Mouse (Mus musculus) midbrain, embryonic 13.5 days (tissue): ENCODE results near the gene Ints5. TPM values are rescaled to one million over a fixed set of nuclear protein-coding genes. Genes with fewer than 3 reads are reported as not detected.
"Not testable (repeated sequence)": the region's sequence is repeated elsewhere in the genome, so short reads cannot be mapped to it uniquely, and the experiment has no call there.

Experiments used
- ATAC-seq: fragments of 200-750 bp; cut with Nextera tagmentation; 2 replicates; pipeline ENCODE4 v1.8.0; 2017; ENCODE audit warnings: mild to moderate bottlenecking, moderate TSS enrichment, moderate library complexity
- H3K27ac ChIP-seq: fragments of 300-500 bp; sonication (generic); 2 replicates; pipeline ENCODE4 v1.5.1; 2015; ENCODE audit warnings: inconsistent platforms, mild to moderate bottlenecking, moderate library complexity
- H3K27me3 ChIP-seq: fragments of 300-500 bp; sonication (generic); 2 replicates; pipeline ENCODE4 v1.6.1; 2015; ENCODE audit warnings: mild to moderate bottlenecking, inconsistent platforms
- H3K36me3 ChIP-seq: fragments of 300-500 bp; sonication (generic); 2 replicates; pipeline ENCODE4 v1.6.1; 2015; ENCODE audit warnings: mild to moderate bottlenecking, inconsistent platforms
- H3K4me1 ChIP-seq: fragments of 300-500 bp; sonication (generic); replicated peaks from 2 replicates; pipeline ENCODE4 v1.6.1; 2015; ENCODE audit warnings: inconsistent platforms
- H3K4me2 ChIP-seq: fragments of 300-500 bp; sonication (generic); replicated peaks from 2 replicates; pipeline ENCODE4 v1.6.1; 2015; ENCODE audit warnings: moderate library complexity, mild to moderate bottlenecking, inconsistent platforms
- H3K4me3 ChIP-seq: fragments of 300-500 bp; sonication (generic); replicated peaks from 2 replicates; pipeline ENCODE4 v1.5.1; 2015; ENCODE audit warnings: mild to moderate bottlenecking, inconsistent platforms
- H3K9ac ChIP-seq: fragments of 300-500 bp; sonication (generic); replicated peaks from 2 replicates; pipeline ENCODE4 v1.6.1; 2015; ENCODE audit warnings: mild to moderate bottlenecking, inconsistent platforms
- H3K9me3 ChIP-seq: fragments of 300-500 bp; sonication (generic); 2 replicates; pipeline ENCODE4 v1.6.1; 2016; ENCODE audit warnings: mild to moderate bottlenecking, inconsistent platforms
- WGBS: fragments of 180-500 bp; shearing (Covaris S2); methylation state at CpG from one replicate; pipeline ENCODE4 v1.1.7; 2015; 5-methylcytosine and 5-hydroxymethylcytosine counted together
- polyA plus RNA-seq: library from polyadenylated mRNA; unstranded; fragments of >200 nt; fragmentation: Nextera tagmentation; extraction: Ambion mirVana; gene quantifications from 2 replicates; pipeline ENCODE4 v1.2.1, GENCODE M21; 2015

Ints5 gene
- polyA plus RNA-seq = 34.8 and 38.9 TPM in 2 replicates

DNA sequence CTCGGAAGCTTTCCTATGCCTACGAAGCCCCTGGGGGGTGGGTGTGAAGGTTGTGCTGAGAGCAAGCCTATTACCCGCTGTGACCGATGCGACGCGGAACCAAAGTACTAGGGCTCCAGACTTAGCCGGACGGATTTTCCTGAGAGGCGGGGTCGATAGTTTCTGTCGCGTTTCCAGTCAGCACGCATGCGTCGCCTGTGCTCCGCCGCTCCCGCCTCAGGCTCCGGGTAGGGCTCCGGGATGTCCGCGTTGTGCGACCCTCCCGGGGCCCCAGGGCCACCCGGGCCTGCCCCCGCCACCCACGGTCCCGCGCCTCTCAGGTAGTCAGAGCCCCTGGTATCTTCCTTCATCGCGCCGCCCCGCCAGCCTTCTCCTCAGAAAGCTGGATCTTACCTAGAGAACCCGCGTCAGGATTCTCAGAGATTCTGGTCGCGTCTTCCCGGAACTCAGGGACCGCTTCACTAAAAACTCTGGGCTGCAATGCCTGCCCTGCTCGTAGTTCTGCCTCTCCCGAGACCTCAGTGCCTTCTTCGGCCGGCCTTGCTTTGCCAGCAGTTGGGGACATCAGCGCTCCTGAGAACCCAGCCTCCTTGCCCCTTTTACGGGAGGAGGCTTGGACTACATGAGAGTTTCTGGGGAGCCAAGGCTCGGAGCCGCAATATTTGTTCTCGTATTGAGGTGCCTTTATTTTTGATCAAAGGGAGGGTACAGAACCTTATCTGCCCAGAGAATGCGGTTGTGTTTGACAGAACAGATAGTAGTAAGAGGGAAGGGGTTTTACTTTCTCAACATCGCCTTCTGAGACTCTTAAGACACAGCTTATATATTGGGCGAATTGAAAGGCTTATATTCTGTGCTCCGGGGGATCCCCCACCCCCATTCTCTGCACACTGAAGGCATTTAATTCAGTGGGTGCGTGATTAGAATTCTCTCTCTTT is at the start of gene Ints5:
TSS of gene Ints5 (plus strand) at position 177 of the 938 bp plus-strand sequence.
- peak within 1 kb of the TSS; percentile 89 for H3K4me3 ChIP-seq

DNA sequence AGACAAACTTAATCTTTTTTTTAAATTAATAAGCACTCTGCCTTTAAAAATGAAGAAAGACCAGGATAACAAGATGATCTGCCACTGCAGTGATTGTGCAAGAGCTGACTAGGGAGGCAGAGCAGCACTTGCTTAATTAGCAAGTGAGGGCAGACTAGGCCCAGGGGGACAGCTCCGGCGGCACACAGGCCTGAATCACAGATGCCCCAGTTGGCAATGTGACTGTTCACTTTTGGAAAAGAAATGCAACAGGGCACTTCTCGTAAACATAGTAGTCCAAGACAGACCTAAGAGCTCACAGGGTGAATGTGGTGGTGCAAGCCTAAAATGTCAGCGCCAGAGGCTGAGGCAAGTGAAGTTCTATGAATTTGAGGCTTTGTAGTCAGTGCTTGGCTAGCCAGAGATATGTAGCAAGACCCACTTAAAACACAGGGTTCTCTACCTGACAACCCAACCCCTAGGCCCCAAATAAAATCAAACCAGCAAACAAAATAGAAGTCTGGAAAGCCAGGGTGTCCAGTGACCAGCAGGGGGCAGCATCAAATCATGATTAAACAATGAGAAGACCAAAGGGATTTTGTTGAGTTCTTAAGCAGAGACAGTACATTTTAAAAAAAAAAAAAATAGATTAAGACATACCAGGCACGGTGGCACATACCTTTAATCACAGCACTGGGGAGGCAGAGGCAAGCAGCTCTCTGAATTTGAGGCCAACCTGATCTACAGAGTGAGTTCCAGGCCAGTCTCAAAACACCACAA is 48.3 kb upstream of the Ints5 start:
- H3K27me3 ChIP-seq = no peaks in the 10 kb centered on the region
- peaks cover 56% of the 10 kb centered on the region for H3K36me3 ChIP-seq
- 60% methylated on average over 5 of the region's 5 CpGs for WGBS
- ATAC-seq = no peak
- no peak overlapping the region; the same call in 1 of the 2 replicates for H3K27ac ChIP-seq
- no peak overlapping the region for H3K4me2 ChIP-seq
- no peak overlapping the region for H3K4me3 ChIP-seq
- H3K4me1 ChIP-seq = peaks cover 23% of the 10 kb centered on the region
- no peak overlapping the region for H3K9ac ChIP-seq
- no peaks in the 10 kb centered on the region for H3K9me3 ChIP-seq

More for the DNA sequence above, at the start of gene Ints5:
- 2% methylated on average over 54 of the region's 54 CpGs for WGBS
- H3K4me1 ChIP-seq = peaks cover 44% of the 10 kb centered on the region
- no peaks in the 10 kb centered on the region for H3K27me3 ChIP-seq
- ATAC-seq = peak; percentile 59
- H3K4me2 ChIP-seq = peak within 1 kb of the TSS; percentile 95
- peak within 1 kb of the TSS; percentile 88 for H3K27ac ChIP-seq
- H3K9me3 ChIP-seq = no peaks in the 10 kb centered on the region
- H3K9ac ChIP-seq = peak within 1 kb of the TSS; percentile 95
- H3K36me3 ChIP-seq = peaks cover 32% of the 10 kb centered on the region

DNA sequence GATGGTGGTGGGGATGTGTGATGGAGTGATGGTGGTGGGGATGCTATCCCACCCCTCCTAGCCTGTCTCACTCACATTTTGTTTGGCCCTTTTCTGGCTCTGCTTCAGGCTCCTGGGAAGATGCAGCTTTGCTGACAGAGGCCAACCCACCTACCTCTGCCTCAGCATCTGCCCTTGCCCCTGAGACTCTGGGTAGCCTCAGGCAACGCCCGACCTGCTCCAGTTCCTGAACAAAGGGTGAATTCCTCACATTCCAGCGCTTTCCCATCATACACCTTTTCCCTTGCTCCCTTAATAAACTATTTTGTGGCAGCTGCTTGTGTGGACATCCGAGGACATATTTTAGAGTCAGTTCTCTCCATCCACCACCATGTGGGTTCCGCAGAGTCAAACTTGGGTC is 44.4 kb upstream of the Ints5 start:
- no peak overlapping the region for H3K9ac ChIP-seq
- no peaks in the 10 kb centered on the region for H3K27me3 ChIP-seq
- H3K4me3 ChIP-seq = no peak overlapping the region
- 81% methylated on average over 5 of the region's 5 CpGs for WGBS
- H3K4me2 ChIP-seq = no peak overlapping the region
- no peaks in the 10 kb centered on the region for H3K9me3 ChIP-seq
- H3K27ac ChIP-seq = no peak overlapping the region
- H3K4me1 ChIP-seq = no peaks in the 10 kb centered on the region
- no peak for ATAC-seq
- peaks cover 38% of the 10 kb centered on the region for H3K36me3 ChIP-seq

DNA sequence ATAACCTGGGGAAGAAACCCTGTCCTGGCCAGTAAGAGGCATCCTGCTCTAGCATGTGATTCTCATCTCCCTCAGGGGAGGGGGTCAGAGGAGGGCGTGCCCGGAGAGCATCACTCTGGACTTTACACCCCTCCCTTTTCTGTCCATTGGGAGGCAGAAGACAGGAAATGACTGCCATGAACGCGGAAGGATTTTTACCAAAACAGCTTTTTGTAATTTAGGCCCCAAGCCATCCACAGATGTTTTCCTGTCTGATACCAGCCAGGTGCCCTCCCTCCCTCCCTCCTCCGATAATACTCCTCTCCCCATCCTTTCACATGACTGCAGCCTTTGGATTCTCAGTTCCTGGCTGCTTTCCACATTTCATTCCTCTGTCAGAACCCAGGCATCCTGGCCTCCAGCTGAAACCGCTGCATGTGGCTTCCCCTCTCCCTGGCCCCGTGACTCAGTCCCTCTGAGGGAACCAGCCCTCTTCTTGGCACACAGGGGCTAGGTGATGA is 42.4 kb upstream of the Ints5 start, which contains the start of gene Lrrn4cl:
TSS of gene Lrrn4cl (plus strand) at position 367 of the 500 bp plus-strand sequence.
- H3K27ac ChIP-seq = no peak within 1 kb of the TSS
- peaks cover 38% of the 10 kb centered on the region for H3K36me3 ChIP-seq
- H3K4me3 ChIP-seq = no peak within 1 kb of the TSS
- no peaks in the 10 kb centered on the region for H3K9me3 ChIP-seq
- 0 out of 2 replicates have a peak, but pooled peaks have one; percentile 20 for ATAC-seq
- 40% methylated on average over 7 of the region's 7 CpGs for WGBS
- H3K4me2 ChIP-seq = no peak within 1 kb of the TSS
- H3K27me3 ChIP-seq = no peaks in the 10 kb centered on the region
- H3K4me1 ChIP-seq = no peaks in the 10 kb centered on the region
- H3K9ac ChIP-seq = no peak within 1 kb of the TSS; the same call in 1 of the 2 replicates

DNA sequence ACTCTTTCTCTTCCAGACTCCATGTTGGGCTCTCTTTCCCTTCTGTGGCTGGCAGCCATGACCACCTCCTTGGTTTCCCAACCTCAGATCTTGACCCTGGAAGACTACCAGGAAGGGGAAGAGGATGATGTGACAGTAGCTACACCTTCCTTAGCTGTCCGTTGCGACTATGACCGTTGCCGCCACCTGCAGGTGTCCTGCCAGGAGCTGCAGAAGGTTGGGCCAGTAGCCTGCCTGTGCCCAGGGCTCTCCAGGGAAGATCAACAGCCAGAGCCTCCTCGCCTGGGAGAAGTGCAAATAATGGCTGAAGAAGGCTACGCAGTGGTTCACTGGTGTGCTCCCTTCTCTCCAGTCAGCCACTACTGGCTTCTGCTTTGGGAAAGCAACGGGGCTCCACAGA is 41.2 kb upstream of the Ints5 start:
- H3K4me3 ChIP-seq = no peak overlapping the region
- H3K27ac ChIP-seq = no peak overlapping the region
- no peak overlapping the region for H3K9ac ChIP-seq
- H3K9me3 ChIP-seq = no peaks in the 10 kb centered on the region
- WGBS = 47% methylated on average over 7 of the region's 7 CpGs
- no peaks in the 10 kb centered on the region for H3K27me3 ChIP-seq
- no peak for ATAC-seq
- H3K4me2 ChIP-seq = no peak overlapping the region
- H3K36me3 ChIP-seq = peaks cover 28% of the 10 kb centered on the region
- no peaks in the 10 kb centered on the region for H3K4me1 ChIP-seq

DNA sequence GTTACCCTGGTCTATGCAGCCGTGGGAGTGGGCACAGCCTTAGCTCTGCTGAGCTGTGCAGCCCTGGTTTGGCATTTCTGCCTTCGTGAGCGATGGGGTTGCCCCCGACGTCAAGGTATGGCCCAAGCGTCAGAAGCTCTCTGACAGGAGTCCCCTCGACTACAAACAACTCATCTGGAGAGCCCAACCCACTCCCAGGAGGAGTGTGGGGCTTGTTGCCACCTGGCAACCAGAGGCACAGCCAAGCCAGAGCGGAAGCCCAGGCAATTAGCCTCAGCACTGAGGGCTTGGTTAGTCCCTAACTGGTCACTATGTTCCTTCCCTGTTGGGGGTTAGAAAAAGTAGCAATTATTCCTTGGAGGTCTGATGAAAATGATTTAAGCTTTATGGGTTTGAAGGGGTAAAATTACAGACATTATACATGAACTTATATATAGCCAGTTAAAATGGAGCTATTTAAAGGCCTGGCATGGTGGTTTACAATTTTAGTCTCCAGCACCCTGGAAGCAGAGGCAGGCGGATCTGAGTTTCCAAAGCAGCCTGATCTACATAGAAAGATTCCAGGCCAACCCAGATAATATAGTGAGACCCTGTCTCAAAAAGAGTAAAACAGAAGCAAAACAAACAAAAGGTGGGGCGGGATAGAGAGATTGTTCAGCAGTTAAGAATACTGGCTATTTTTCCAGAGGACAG is 40.4 kb upstream of the Ints5 start:
- Histone ChIP-seq H3K36me3 (peaks cover 21% of the 10 kb centered on the region), H3K4me2 (no peak overlapping the region), H3K9me3 (no peaks in the 10 kb centered on the region), H3K4me1 (no peaks in the 10 kb centered on the region), H3K4me3 (no peak overlapping the region), H3K9ac (no peak overlapping the region), H3K27me3 (no peaks in the 10 kb centered on the region), H3K27ac (no peak overlapping the region)
- ATAC-seq = no peak
- 68% methylated on average over 10 of the region's 10 CpGs for WGBS

DNA sequence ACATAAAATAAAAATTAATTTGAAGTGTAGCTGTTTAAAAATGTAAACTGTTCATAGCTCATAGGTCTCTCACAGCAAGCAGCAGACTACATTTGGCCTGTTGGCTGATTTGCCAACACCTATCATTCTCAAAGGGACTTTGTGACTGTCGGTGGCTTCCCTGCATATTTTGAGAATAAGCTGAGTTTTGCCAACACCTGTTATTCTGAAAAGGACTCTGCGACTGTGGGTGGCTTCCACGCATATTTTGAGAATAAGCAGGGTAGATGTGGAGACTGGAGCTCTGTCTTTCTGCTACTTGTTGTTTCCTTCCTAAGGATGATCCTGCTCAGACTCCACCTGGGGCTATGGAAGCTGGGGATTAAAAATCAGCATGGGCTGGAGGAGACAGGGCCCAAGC is 39.7 kb upstream of the Ints5 start:
- Histone ChIP-seq H3K9me3 (no peaks in the 10 kb centered on the region), H3K27me3 (no peaks in the 10 kb centered on the region), H3K4me3 (no peak overlapping the region), H3K36me3 (peaks cover 14% of the 10 kb centered on the region), H3K9ac (no peak overlapping the region), H3K4me1 (no peaks in the 10 kb centered on the region), H3K4me2 (no peak overlapping the region), H3K27ac (no peak overlapping the region)
- WGBS = 84% methylated on average over 3 of the region's 3 CpGs
- ATAC-seq = no peak

DNA sequence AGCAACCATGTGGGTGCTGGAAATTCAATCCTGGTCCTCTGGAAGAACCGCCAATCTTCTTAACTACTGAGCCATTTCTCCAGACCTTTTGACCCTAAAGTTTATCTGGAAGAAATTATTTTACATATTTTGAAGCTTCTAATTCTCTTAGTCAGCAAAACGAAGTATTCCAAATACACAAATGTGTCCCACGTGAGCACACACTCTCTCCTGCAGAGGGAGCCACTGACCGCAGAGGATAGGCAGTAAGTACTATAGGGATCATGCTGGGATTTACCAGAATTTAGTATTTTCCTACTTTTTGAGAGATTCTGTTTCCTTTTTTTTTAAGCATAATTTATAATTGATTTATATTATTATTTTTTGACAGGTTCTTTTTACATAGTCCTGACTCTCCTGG is 35.1 kb upstream of the Ints5 start:
- Histone ChIP-seq H3K4me2 (no peak overlapping the region), H3K9ac (no peak overlapping the region), H3K36me3 (no peaks in the 10 kb centered on the region), H3K4me3 (no peak overlapping the region), H3K9me3 (no peaks in the 10 kb centered on the region), H3K27ac (no peak overlapping the region), H3K27me3 (no peaks in the 10 kb centered on the region), H3K4me1 (no peaks in the 10 kb centered on the region)
- 48% methylated on average over 4 of the region's 4 CpGs for WGBS
- ATAC-seq = no peak

DNA sequence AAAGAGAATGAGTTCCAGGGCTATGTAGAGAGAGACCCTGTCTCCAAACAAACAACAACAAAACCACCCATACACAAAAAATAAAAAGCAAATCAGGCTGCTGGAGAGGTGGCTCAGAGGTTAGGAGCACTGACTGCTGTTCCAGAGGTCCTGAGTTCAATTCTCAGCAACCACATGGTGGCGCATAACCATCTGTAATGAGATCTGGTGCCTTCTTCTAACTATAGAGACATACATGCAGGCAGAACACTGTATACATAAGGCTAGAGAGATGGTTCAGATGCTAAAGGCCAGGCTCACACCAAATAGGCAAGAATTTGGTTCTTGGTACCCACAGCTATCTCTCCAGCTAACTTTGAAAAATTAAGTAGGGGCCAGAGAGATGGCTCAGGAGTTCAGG is 33.8 kb upstream of the Ints5 start:
- Histone ChIP-seq H3K9ac (no peak overlapping the region), H3K4me1 (no peaks in the 10 kb centered on the region), H3K4me3 (no peak overlapping the region), H3K36me3 (no peaks in the 10 kb centered on the region), H3K27ac (no peak overlapping the region), H3K27me3 (no peaks in the 10 kb centered on the region), H3K9me3 (no peaks in the 10 kb centered on the region), H3K4me2 (no peak overlapping the region)
- 21% methylated on average over 1 of the region's 1 CpGs for WGBS
- 0 out of 2 replicates have a peak, but pooled peaks have one; percentile 24 for ATAC-seq

DNA sequence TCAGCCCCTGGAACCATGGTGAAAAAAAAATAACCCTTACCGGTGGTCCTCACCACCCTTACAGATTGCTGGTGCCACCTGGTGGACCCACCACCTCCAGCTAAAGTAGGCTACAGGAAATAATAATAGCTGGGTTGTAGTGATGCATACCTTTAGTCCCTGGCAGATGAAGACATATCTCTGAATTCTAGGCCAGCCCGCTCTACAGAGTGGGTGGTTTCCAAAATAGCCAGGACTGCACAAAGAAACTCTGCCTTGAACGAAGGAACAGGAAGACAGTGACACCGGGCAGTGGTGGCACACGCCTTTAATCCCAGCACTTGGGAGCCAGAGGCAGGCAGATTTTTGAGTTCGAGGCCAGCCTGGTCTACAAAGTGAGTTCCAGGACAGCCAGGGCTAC is 28.5 kb upstream of the Ints5 start:
- no peaks in the 10 kb centered on the region for H3K4me1 ChIP-seq
- H3K9me3 ChIP-seq = no peaks in the 10 kb centered on the region
- H3K27ac ChIP-seq = no peak overlapping the region
- WGBS = 84% methylated on average over 6 of the region's 6 CpGs
- no peak overlapping the region for H3K4me2 ChIP-seq
- no peaks in the 10 kb centered on the region for H3K27me3 ChIP-seq
- H3K9ac ChIP-seq = no peak overlapping the region
- no peak overlapping the region for H3K4me3 ChIP-seq
- ATAC-seq = no peak
- H3K36me3 ChIP-seq = no peaks in the 10 kb centered on the region

DNA sequence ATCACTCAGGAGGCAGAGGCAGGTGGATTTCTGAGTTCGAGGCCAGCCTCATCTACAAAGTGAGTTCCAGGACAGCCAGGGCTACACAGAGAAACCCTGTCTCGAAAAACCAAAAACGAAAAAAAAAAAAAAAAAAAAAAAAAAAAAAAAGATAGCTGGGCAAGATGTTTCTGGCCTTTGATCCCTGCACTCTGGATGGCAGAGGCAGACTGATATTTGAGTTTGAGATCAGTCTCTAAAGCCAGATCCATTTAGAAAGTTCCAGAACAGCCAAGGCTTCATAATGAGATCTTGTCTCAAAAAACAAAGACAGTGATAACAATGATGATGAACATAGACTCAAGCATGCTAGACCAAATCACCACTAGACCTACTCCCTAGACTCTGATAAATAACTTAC is 22.4 kb upstream of the Ints5 start:
- H3K4me1 ChIP-seq = peaks cover 13% of the 10 kb centered on the region
- 63% methylated on average over 3 of the region's 3 CpGs for WGBS
- not testable (repeated sequence) for H3K4me3 ChIP-seq, H3K27me3 ChIP-seq, H3K9me3 ChIP-seq, ATAC-seq, H3K27ac ChIP-seq, H3K9ac ChIP-seq
- H3K36me3 ChIP-seq = peaks cover 24% of the 10 kb centered on the region
- H3K4me2 ChIP-seq = 0 out of 2 replicates have a peak overlapping the region, but pooled peaks have one; percentile 86
